Comparison of ENCODE assay signal across 11 mouse cellular contexts in genomic region chr9:43262811-43263550, GRCm38 (mm10). TPM values are rescaled to one million over a fixed set of nuclear protein-coding genes. Genes with fewer than 3 reads are reported as not detected.
DNase-seq lines count a peak whose midpoint lies in the region; ATAC-seq lines count a peak whose summit lies in the region.
"Had no signal": no experiment of that assay in that cellular context is flagged by ENCODE, and none has a peak within 500 bp of the region (broad histone marks: within the 10 kb centered on the region; RNA-seq: fewer than 3 reads in every experiment).

No protein-coding gene starts in this region.

- H3K9me3 ChIP-seq in forebrain, embryonic 12.5 days = no peaks in the 10 kb centered on the region
- H3K9me3 ChIP-seq in forebrain, embryonic 11.5 days (ENCODE audit: control insufficient read depth, low read length) = no peaks in the 10 kb centered on the region
- peaks cover under 1% of the 10 kb centered on the region; the same call in 1 of the 2 replicates for H3K9me3 ChIP-seq in midbrain, embryonic 10.5 days (replicated peaks)
- no peaks in the 10 kb centered on the region for H3K9me3 ChIP-seq in midbrain, embryonic 13.5 days
- no peaks in the 10 kb centered on the region for H3K9me3 ChIP-seq in limb, embryonic 10.5 days (replicated peaks)

- ATAC-seq in forebrain, embryonic 12.5 days (ENCODE audit: low FRiP score) = no peak
- ATAC-seq in forebrain, embryonic 11.5 days (replicated peaks; ENCODE audit: low FRiP score) = no peak
- no peak for ATAC-seq in midbrain, embryonic 13.5 days

- H3K4me2 ChIP-seq in forebrain, embryonic 12.5 days = no peak overlapping the region
- no peak overlapping the region for H3K4me2 ChIP-seq in forebrain, embryonic 11.5 days (ENCODE audit: low read depth, low read length, severe bottlenecking)
- H3K4me2 ChIP-seq in midbrain, embryonic 13.5 days (replicated peaks) = no peak overlapping the region
- H3K4me2 ChIP-seq: hindbrain, embryonic 14.5 days had no signal

- H3K27ac ChIP-seq in forebrain, embryonic 12.5 days = 0 out of 2 replicates have a peak overlapping the region, but pooled peaks have one; percentile 13
- H3K27ac ChIP-seq in forebrain, embryonic 11.5 days (ENCODE audit: low read depth, low read length) = no peak overlapping the region
- peak overlapping the region; percentile 77 for H3K27ac ChIP-seq in midbrain, embryonic 10.5 days (replicated peaks)
- no peak overlapping the region for H3K27ac ChIP-seq in midbrain, embryonic 13.5 days
- peak overlapping the region; percentile 95 for H3K27ac ChIP-seq in limb, embryonic 10.5 days
- H3K27ac ChIP-seq: hindbrain, embryonic 14.5 days had no signal

- WGBS in forebrain, embryonic 12.5 days = 71% methylated on average over 9 of the region's 9 CpGs
- WGBS in forebrain, embryonic 11.5 days = 76% methylated on average over 9 of the region's 9 CpGs
- 78% methylated on average over 9 of the region's 9 CpGs for WGBS in midbrain, embryonic 10.5 days
- WGBS in midbrain, embryonic 13.5 days = 76% methylated on average over 9 of the region's 9 CpGs
- WGBS in limb, embryonic 10.5 days = 59% methylated on average over 9 of the region's 9 CpGs

- H3K27me3 ChIP-seq in forebrain, embryonic 12.5 days = no peaks in the 10 kb centered on the region; the same call in 1 of the 2 replicates
- H3K27me3 ChIP-seq in forebrain, embryonic 11.5 days (ENCODE audit: control insufficient read depth, insufficient read depth, low read length) = no peaks in the 10 kb centered on the region
- H3K27me3 ChIP-seq in midbrain, embryonic 10.5 days (ENCODE audit: low read depth, poor library complexity, severe bottlenecking) = peaks cover 32% of the 10 kb centered on the region
- peaks cover 15% of the 10 kb centered on the region for H3K27me3 ChIP-seq in midbrain, embryonic 13.5 days
- H3K27me3 ChIP-seq in limb, embryonic 10.5 days (ENCODE audit: low read depth, poor library complexity, severe bottlenecking) = no peaks in the 10 kb centered on the region

- intact Hi-C loops in gastrocnemius, postnatal 36 days (cut with DNase I) = no loop called here

- H3K36me3 ChIP-seq in forebrain, embryonic 12.5 days (replicated peaks) = no peaks in the 10 kb centered on the region
- H3K36me3 ChIP-seq in forebrain, embryonic 11.5 days (ENCODE audit: control insufficient read depth, insufficient read depth, low read length) = no peaks in the 10 kb centered on the region
- no peaks in the 10 kb centered on the region for H3K36me3 ChIP-seq in midbrain, embryonic 10.5 days
- no peaks in the 10 kb centered on the region for H3K36me3 ChIP-seq in midbrain, embryonic 13.5 days
- no peaks in the 10 kb centered on the region for H3K36me3 ChIP-seq in limb, embryonic 10.5 days

- H3K9ac ChIP-seq in forebrain, embryonic 12.5 days = no peak overlapping the region
- H3K9ac ChIP-seq in forebrain, embryonic 11.5 days (ENCODE audit: low read length) = no peak overlapping the region
- H3K9ac ChIP-seq in midbrain, embryonic 13.5 days (replicated peaks) = no peak overlapping the region
- H3K9ac ChIP-seq: hindbrain, embryonic 14.5 days had no signal

- H3K4me3 ChIP-seq in forebrain, embryonic 12.5 days (replicated peaks) = no peak overlapping the region
- H3K4me3 ChIP-seq in forebrain, embryonic 11.5 days (ENCODE audit: low read depth, low read length) = no peak overlapping the region
- no peak overlapping the region for H3K4me3 ChIP-seq in midbrain, embryonic 10.5 days
- H3K4me3 ChIP-seq in midbrain, embryonic 13.5 days (replicated peaks) = no peak overlapping the region
- no peak overlapping the region for H3K4me3 ChIP-seq in limb, embryonic 10.5 days

- no peak for DNase-seq in forebrain, embryonic 11.5 days (ENCODE audit: low spot score)
- no peak for DNase-seq in midbrain, embryonic 10.5 days (ENCODE audit: low spot score)
- DNase-seq in limb, embryonic 10.5 days (ENCODE audit: low spot score) = no peak
- DNase-seq in yolk sac, embryonic 10.5 days (ENCODE audit: low spot score) = peak; percentile 41
- no peak for DNase-seq in retina, embryonic 14.5 days (ENCODE audit: low spot score)
- DNase-seq in gastrocnemius, postnatal 36 days = no peak

- peaks cover 22% of the 10 kb centered on the region for H3K4me1 ChIP-seq in forebrain, embryonic 12.5 days
- H3K4me1 ChIP-seq in forebrain, embryonic 11.5 days (replicated peaks; ENCODE audit: control insufficient read depth, insufficient read depth, low read length) = peaks cover 11% of the 10 kb centered on the region
- H3K4me1 ChIP-seq in midbrain, embryonic 10.5 days = peaks cover 43% of the 10 kb centered on the region
- H3K4me1 ChIP-seq in midbrain, embryonic 13.5 days (replicated peaks) = peaks cover 5% of the 10 kb centered on the region; the same call in 1 of the 2 replicates
- peaks cover 68% of the 10 kb centered on the region for H3K4me1 ChIP-seq in limb, embryonic 10.5 days

RNA-seq across cellular contexts. Expression of gene Oaf, which starts 23.3 kb away (rescaled TPM):
- polyA plus RNA-seq in forebrain, embryonic 12.5 days (2016; fragmentation: Nextera tagmentation; extraction: Ambion mirVana) = 21.9 and 25.6 TPM in 2 replicates
- polyA plus RNA-seq in forebrain, embryonic 11.5 days (2014; fragmentation: Nextera tagmentation; extraction: Ambion mirVana) = 38.9 and 46.7 TPM in 2 replicates
- polyA plus RNA-seq in midbrain, embryonic 10.5 days (2016; fragmentation: Nextera tagmentation; extraction: Ambion mirVana) = 32.0 and 36.5 TPM in 2 replicates
- polyA plus RNA-seq in midbrain, embryonic 13.5 days (2015; fragmentation: Nextera tagmentation; extraction: Ambion mirVana) = 5.6 and 7.1 TPM in 2 replicates
- 68.6 and 87.4 TPM in 2 replicates for polyA plus RNA-seq in limb, embryonic 10.5 days (2016; fragmentation: Nextera tagmentation; extraction: Ambion mirVana)
- 10 to 100 TPM in 1 of 2 experiments, 1 to 10 TPM in 1; 5.4 to 10.7 TPM for total RNA-seq in gastrocnemius, postnatal 36 days (2021)

RNA-seq across cellular contexts. Expression of gene Trim29, which starts 47.7 kb away (rescaled TPM):
- 0.65 and 0.67 TPM in 2 replicates for polyA plus RNA-seq in forebrain, embryonic 12.5 days (2016; fragmentation: Nextera tagmentation; extraction: Ambion mirVana)
- 1.3 and 1.6 TPM in 2 replicates for polyA plus RNA-seq in forebrain, embryonic 11.5 days (2014; fragmentation: Nextera tagmentation; extraction: Ambion mirVana)
- polyA plus RNA-seq in midbrain, embryonic 10.5 days (2016; fragmentation: Nextera tagmentation; extraction: Ambion mirVana) = 0.94 and 0.98 TPM in 2 replicates
- 0.11 TPM in 1 of 2 replicates, not detected in the other for polyA plus RNA-seq in midbrain, embryonic 13.5 days (2015; fragmentation: Nextera tagmentation; extraction: Ambion mirVana)
- 5.8 and 5.9 TPM in 2 replicates for polyA plus RNA-seq in limb, embryonic 10.5 days (2016; fragmentation: Nextera tagmentation; extraction: Ambion mirVana)
- under 1 TPM; 0.10 TPM for total RNA-seq in gastrocnemius, postnatal 36 days (2021)
- polyA plus RNA-seq: hindbrain, embryonic 14.5 days had no signal

RNA-seq across cellular contexts. Expression of gene Pou2f3, which starts 52.8 kb away (rescaled TPM):
- not detected in 2 replicates for polyA plus RNA-seq in forebrain, embryonic 12.5 days (2016; fragmentation: Nextera tagmentation; extraction: Ambion mirVana)
- polyA plus RNA-seq in forebrain, embryonic 11.5 days (2014; fragmentation: Nextera tagmentation; extraction: Ambion mirVana) = not detected in 2 replicates
- polyA plus RNA-seq in midbrain, embryonic 10.5 days (2016; fragmentation: Nextera tagmentation; extraction: Ambion mirVana) = not detected in 2 replicates
- polyA plus RNA-seq in midbrain, embryonic 13.5 days (2015; fragmentation: Nextera tagmentation; extraction: Ambion mirVana) = 0.08 TPM in 1 of 2 replicates, not detected in the other
- polyA plus RNA-seq in limb, embryonic 10.5 days (2016; fragmentation: Nextera tagmentation; extraction: Ambion mirVana) = 0.08 TPM in 1 of 2 replicates, not detected in the other
- total RNA-seq in gastrocnemius, postnatal 36 days (2021) = not detected
- polyA plus RNA-seq: hindbrain, embryonic 14.5 days; neural tube, embryonic 11.5 days; spleen, adult 2 months had no signal

Comparison
In these comparisons a context has a peak if more than half of its experiments do, and no peak if none do; other contexts are left out.
1. H3K27ac ChIP-seq: peak in forebrain, embryonic 12.5 days (single experiment), midbrain, embryonic 10.5 days (single experiment) and limb, embryonic 10.5 days (single experiment); none in forebrain, embryonic 11.5 days (single experiment) and midbrain, embryonic 13.5 days (single experiment).